Mouse (Mus musculus): ENCODE measurements around the gene Ninl.

- no peak for TF ChIP-seq CTCF (IDR thresholded peaks at IDR 0.05; ENCODE audit: extremely low read depth, insufficient read length, insufficient replicate concordance, low read depth, low read length)
- no peak for TF ChIP-seq POLR2A (IDR thresholded peaks at IDR 0.05; ENCODE audit: low read depth, low read length)
These were observed 105.7 kb downstream of the Ninl start for GRCm38 (mm10) chr2:150933482-150933881.
